Comparison of ENCODE assay signal across 8 mouse cellular contexts in genomic region chr14:123201426-123202274, GRCm38 (mm10).
DNase-seq lines count a peak whose midpoint lies in the region; ATAC-seq and TF ChIP-seq lines count a peak whose summit lies in the region.

No protein-coding gene starts in this region.

- H3K9me3 ChIP-seq in hindbrain, embryonic 15.5 days: no peaks in the 10 kb centered on the region

- peak overlapping the region; percentile 28 for H3K4me2 ChIP-seq in hindbrain, embryonic 15.5 days

- no peak overlapping the region for H3K9ac ChIP-seq in hindbrain, embryonic 15.5 days

- 43% methylated on average over 14 of the region's 14 CpGs for whole genome bisulfite sequencing in hindbrain, embryonic 15.5 days
- 86% methylated on average over 14 of the region's 14 CpGs for WGBS in thymus, adult 2 months

- peaks cover 26% of the 10 kb centered on the region for H3K4me1 ChIP-seq in hindbrain, embryonic 15.5 days (replicated peaks)
- no peaks in the 10 kb centered on the region for H3K4me1 ChIP-seq in thymus, adult 2 months (replicated peaks; ENCODE audit: control insufficient read depth, insufficient read depth, low read length)

- no peak overlapping the region for H3K4me3 ChIP-seq in hindbrain, embryonic 15.5 days
- no peak overlapping the region for H3K4me3 ChIP-seq in thymus, adult 2 months (ENCODE audit: control insufficient read depth, insufficient read depth, low read length)

- H3K27me3 ChIP-seq in hindbrain, embryonic 15.5 days: no peaks in the 10 kb centered on the region
- no peaks in the 10 kb centered on the region for H3K27me3 ChIP-seq in thymus, adult 2 months (ENCODE audit: control insufficient read depth, insufficient read depth, low read length)

- H3K27ac ChIP-seq in hindbrain, embryonic 15.5 days (replicated peaks): peak overlapping the region; percentile 64
- no peak overlapping the region for H3K27ac ChIP-seq in thymus, adult 2 months (ENCODE audit: control insufficient read depth, insufficient read depth, low read length)

- no peaks in the 10 kb centered on the region for H3K36me3 ChIP-seq in hindbrain, embryonic 15.5 days
- no peaks in the 10 kb centered on the region for H3K36me3 ChIP-seq in thymus, adult 2 months (ENCODE audit: control insufficient read depth, insufficient read depth, low read length)

- TF ChIP-seq POLR2A in thymus, adult 2 months (IDR thresholded peaks at IDR 0.05; ENCODE audit: control insufficient read depth, extremely low read depth, insufficient read depth, low read length, poor library complexity): no peak

- DNase-seq in MEL-GATA-1-ER (ENCODE audit: extremely low read depth, low read depth): peak; percentile 23
- peak; percentile 59 for DNase-seq in brain, embryonic 18.5 days (ENCODE audit: low read depth, low spot score)
- peak; percentile 6 to 57 for DNase-seq in left cerebral cortex, adult 9 months (ENCODE audit: low spot score in 2 of 2)
- peak; percentile 59 for DNase-seq in ovary, postnatal 36 days (ENCODE audit: low spot score)
- no peak for DNase-seq in thymus, postnatal 25 days
- DNase-seq in thymus, adult 2 months: no peak

- TF ChIP-seq CTCF in thymus, adult 2 months (IDR thresholded peaks at IDR 0.05; ENCODE audit: borderline replicate concordance, control insufficient read depth, extremely low read depth, insufficient read depth, low read length, poor library complexity): no peak

- ATAC-seq in frontal cortex, adult (ENCODE audit: low TSS enrichment): peak; percentile 89
- peak; percentile 93 for ATAC-seq in hindbrain, embryonic 15.5 days (ENCODE audit: low FRiP score, low read depth)

Comparison
In these comparisons a context has a peak if more than half of its experiments do, and no peak if none do; other contexts are left out.
1. DNase-seq: peak in MEL-GATA-1-ER (single experiment), brain, embryonic 18.5 days (single experiment), left cerebral cortex, adult 9 months (2 of 2) and ovary, postnatal 36 days (single experiment); none in thymus, postnatal 25 days (single experiment) and thymus, adult 2 months (single experiment).